Mouse (Mus musculus): ENCODE data around the gene Tmem251.

The Tmem251 gene

DNA sequence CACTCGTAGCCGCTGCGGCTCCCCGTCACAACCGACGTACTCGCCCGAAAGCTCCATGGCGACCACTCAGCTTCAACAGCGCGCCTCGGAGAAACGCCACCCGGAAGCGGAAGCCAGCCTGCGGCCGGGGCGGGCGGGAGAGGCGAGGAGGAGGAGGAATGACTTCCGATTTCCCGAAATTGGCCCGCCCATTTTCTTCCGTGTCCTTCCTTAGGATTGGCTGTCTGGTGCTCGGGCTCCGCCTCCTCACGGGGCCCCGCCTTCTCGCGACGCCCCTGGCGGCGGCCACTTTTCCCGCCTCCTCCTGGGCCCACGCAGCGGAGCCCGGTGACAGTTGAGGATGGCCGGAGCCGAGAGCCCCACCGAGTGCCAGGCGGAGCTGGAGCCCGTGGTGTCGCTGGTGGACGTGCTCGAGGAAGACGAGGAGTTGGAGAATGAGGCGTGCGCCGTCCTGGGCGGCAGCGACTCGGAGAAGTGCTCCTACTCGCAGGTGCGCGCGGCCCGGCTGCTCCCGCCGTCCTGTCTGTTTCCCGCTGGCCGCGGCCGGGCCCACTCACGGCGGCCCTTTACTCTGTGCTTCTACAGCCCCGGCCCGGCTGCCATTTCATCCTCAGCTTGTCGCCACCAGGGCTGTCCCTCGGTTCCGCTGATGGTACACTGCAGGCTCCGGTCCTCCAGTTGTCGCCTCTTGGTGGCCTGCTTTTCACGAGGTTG, 14.3 kb downstream of the Tmem251 start, which contains the start of the genes Gm28051, Gon7 and Ubr7:
TSS of gene Gm28051 (minus strand) at position 77 of the 714 bp plus-strand sequence.
TSS of gene Gon7 (minus strand) at position 115 of the 714 bp plus-strand sequence.
TSS of gene Ubr7 (plus strand) at position 279 of the 714 bp plus-strand sequence.
- DNase-seq, result peak; percentile 96

DNA sequence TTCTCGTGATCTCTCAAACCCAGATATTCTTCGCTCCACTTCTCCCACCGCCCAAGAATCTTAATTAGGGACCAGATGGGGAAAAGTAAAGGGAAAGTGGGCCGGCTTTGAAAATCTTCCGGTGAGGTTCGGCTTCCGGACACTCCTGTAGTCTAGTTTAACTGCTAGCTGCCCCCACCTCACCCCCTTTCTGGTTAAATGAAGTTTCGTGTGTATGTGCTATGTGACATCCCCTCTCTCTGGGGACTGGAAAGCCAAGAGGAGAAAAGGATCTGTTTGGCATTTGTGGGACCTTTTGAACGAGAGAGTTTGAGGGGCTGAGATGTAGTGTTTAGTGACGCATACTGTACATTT, 14.8 kb downstream of the Tmem251 start, which contains the start of gene Gm20604:
TSS of gene Gm20604 (minus strand) at position 270 of the 354 bp plus-strand sequence.
- DNase-seq, result peak; percentile 54

DNA sequence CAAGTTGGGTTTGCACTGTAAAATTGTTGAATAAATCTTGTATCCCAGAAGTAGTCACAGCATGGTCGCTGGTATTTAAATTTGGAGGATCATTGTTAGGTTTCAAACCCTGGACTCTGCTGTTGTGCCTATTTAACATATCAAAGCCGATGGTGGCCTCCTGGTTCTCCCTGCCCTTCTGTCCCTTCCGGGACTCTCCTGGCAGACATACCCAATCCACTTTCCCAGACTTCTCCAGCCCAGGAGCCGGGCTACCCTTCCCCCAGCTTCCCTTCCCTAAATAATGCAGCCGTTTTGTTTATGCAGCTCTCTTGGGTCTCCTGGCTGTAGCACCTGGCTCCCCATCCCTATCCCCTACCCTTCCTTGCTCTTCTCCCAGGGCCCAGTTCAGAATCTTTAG, 15.4 kb downstream of the Tmem251 start:
- no peak for DNase-seq

DNA sequence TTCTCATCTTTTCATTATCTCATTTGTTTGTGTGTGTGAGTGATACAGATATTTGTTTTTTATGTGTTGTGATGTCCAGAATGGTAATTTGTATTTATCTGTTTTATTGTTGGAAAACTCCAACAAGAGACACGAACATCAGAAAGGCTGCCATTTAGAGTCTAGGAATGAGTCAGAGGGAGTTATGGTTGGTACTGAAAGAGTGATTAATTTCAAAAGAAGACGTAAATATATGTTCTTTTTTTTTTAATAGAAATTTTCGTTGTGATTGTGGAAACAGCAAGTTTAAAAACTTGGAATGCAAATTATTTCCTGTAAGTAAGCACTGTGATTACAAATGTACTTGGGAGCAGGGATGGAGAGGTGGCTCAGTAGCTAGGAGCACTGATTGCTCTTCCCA, 18.1 kb downstream of the Tmem251 start:
- no peak for DNase-seq

DNA sequence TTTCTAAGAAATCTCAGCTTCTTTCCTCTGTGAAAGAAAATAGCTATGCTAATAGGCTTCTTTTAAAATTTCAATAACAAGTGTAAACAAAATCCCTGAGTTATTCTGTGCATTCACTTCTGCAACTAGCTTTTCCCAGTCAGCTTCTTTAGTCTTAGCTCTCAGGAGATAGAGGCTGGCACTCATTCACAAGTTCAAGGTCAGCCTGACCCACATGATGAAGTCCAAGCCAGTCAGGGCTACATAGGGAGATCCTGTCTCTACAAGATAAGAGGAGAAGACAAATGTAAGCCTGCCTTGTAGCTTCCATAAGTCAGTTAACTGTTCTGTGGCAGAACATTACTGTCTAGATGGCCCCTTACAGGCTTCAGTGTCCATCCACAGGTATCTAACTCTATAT, 20.1 kb downstream of the Tmem251 start:
- no peak for DNase-seq

DNA sequence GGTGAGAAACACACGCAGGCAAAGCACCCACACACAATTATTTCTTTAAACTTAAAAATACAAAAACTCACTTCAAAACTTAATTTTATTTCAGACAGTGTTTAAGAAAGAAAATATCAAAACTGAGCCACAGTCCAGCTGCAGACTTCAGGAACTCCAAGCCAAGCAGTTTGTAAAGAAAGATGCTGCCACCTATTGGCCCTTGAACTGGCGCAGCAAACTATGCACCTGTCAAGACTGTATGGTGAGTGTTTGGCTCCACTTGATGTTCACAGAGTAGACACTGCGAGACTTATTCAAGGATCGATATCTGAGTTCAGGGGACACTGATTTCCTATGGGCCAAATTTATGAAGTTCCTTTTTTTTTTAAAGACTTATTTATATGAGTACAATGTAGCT, 25.4 kb downstream of the Tmem251 start:
- no peak for DNase-seq

DNA sequence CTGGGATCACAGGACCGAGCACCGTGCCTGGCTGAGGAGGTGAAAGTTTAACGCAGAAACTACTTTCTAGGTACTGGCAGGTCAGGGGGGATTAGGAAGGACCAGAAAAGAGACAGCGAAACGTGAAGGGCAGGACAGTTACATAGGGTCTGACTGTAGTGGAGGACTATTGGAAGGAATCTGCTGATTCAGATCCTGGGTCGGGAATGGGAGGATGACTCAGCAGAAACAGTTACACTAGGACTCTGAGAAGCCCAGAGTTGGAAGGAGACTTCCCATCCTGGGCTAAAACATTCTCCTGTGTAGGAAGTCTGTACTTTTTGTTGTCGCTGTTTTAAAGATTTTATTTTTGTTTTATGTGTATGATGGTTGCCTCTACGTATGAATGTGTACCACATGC, 28.0 kb downstream of the Tmem251 start:
- no peak for DNase-seq

DNA sequence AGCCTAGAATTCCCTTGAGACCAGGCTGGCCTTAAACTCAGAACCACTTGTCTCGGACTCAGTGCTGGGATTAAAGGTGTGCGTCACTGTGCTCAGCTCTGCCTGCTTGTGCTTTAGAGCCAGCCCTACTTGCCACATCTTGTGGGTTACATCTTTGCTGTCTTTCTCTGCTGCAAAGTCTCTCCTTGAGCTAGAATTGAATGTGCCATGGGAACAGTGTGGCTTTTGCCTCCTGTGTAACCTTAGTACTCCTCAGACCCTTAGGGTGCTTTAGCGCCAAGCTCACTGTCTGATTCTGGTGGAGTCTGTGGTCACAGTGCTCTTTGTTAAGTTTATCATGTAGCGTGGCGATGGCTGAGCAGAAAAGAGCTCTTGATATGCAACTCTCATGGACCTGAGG, 29.1 kb downstream of the Tmem251 start:
- no peak for DNase-seq

DNA sequence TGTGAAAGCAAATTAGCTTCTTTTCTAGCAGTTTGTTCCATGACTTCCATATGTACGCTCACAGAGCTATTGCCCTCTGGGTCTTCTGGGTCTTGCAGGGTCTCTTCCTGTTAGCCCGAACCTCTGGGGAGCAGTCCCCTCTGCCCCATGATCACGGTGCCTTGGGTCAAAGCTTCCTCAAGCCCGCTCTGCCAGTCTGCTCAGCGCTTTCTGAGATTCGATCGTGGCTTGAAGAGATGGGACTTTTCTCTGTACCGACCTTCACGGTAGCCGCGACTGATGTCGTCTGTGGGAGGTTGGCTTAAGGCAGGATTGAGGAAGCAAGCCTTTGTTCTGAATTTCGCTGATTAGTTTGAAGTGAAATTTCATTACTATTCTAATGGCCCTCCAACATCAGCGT, 32.5 kb downstream of the Tmem251 start:
- DNase-seq, result no peak

DNA sequence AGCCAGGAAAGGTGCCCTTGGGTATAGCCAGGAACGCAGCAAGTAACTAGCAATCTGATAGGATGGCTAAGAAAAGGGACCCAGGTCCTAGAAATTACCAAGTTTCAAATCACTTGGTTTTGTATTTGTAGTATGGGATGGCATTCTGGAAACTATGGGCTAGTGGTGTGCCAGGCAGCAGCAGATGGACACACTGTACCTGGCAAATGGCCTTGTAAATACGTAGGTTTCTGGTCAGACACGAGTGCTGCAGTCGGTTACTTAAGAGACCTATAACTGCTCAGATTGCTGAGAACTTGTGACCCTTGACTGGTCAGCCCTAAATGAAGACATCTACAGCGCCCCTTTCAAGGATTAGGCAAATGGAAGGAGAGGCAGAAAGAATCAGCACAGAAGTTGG, 34.6 kb downstream of the Tmem251 start:
- DNase-seq, result peak; percentile 55

DNA sequence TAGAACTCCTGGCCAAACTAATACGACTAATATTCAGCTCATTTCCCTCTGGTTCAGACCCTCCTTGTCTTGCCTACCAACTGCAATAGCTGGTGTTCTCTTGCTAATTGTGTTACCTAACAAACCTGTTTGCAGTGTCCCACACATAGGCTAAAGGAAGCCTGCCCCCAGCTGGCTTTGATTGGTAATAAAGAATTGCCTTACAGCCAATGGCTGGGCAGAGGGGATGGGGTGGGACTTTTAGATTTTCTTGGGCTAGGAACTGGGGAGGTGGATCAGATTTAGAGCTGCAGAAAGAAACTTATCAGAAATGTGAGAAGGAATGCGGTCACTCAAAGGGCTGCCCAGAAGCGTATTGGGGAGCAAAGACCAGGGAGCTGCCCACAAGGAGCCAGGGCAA, 35.9 kb downstream of the Tmem251 start:
- DNase-seq, result no peak

DNA sequence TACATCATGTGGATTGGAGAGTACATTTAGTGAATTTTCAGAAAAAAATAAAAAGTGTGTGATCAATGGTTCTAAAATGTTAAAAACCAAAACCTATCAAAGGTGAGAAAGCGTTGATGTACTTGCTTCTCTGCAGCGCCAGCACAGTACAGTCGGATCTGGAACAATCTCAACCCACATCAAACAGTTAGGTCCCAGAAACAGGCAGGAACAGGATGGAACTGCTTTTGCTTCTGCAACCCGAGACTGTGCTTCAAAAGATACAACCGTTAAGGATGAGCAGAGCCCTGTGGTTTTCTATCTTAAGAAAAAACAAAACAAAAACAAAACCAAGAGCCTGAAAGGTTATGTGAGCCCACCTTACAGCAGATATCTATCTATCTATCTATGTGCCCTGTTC, 39.3 kb downstream of the Tmem251 start:
- DNase-seq, result no peak

DNA sequence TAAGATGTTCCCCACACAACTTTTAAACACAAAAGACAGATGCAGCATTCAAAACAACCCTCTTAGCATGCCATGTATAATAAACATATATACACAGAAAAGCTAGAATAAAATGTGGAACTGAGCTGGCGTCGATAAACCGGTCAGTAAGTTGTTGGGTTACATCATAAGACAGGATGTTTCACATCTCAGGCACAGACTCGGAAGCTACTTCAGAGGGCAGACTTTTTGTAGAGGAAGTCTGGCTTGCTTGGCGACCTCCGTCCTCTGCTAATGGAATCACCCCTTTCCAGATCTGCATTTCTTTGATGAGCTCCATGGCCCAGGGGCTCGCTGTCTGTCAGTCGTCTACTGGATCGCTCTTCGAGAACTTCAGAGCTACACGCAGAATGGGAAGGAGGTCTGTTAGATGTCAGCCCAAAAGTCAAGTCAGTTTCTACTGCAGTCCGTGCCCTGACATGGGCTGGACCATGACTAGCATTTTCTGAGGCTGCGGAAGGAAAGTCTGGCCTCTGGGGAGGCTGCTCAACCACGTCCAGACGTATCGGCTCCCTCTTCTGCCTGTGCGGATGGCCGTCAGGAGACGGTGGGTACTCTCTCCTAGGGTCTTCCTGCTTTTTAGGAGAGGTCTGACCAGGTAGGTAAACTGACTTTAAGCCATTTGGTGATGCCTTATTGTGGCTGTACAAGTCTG, 41.5 kb downstream of the Tmem251 start:
- DNase-seq, result no peak

DNA sequence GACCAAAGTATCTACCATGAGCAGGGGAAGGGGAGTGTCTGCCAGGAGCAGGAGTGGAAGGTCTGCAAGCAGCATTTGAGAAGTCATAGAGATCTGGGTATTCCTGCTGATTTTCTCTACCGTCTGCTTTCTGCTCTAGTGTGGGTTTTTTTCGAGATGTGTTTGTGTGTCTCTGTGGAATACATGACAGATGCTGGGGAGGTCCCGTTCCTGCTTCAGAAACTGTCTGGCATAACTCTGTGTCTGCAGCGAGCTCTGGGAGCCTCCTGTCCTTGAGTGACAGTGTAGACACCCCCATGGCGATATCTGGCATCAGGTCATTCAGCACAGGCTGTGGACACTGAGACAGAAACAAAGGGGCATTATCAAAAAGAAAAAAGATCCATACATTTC, 42.0 kb downstream of the Tmem251 start:
- DNase-seq, result no peak

DNA sequence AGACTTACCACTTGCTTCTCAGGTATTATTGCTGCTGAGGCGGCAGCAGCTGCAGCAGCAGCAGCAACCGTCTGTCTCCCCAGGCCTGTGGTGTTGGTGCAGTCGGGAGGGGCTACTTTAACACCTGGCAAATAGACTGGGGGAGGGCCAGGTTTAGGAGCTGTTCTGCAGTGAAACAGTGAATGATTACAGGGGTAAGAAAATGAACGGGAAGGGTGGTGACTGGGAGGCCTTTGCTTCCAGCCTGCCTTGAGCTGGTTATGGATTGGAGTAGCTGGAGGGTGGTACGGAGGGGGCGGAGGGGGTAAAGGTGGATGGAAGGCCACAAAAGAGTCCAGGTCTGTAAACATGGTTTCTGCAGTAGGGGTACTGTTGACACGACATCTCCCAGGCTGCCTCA, 44.4 kb downstream of the Tmem251 start:
- DNase-seq, result no peak

Data from cerebellum, adult 9-10 months (tissue).